In genomic region chr7:116503879-116504817, GRCm38 (mm10) we compare ENCODE assay signal across 8 mouse cellular contexts. TPM values are rescaled to one million over a fixed set of nuclear protein-coding genes. Genes with fewer than 3 reads are reported as not detected.
DNase-seq lines count a peak whose midpoint lies in the region; ATAC-seq and TF ChIP-seq lines count a peak whose summit lies in the region.

Nucb2 (plus strand) TSS chr7:116504369.

- H3K27me3 ChIP-seq in embryonic facial prominence, embryonic 15.5 days: no peaks in the 10 kb centered on the region
- no peaks in the 10 kb centered on the region for H3K27me3 ChIP-seq in limb, embryonic 14.5 days (ENCODE audit: control insufficient read depth, insufficient read depth, low read length)
- H3K27me3 ChIP-seq in midbrain, postnatal 0 days (ENCODE audit: insufficient read depth, low read length): no peaks in the 10 kb centered on the region

- H3K27ac ChIP-seq in bone marrow, adult 2 months (ENCODE audit: control insufficient read depth, insufficient read depth, low read depth, low read length, poor library complexity): peak within 1 kb of the TSS; percentile 86
- peak within 1 kb of the TSS; percentile 82 for H3K27ac ChIP-seq in embryonic facial prominence, embryonic 15.5 days (replicated peaks)
- H3K27ac ChIP-seq in limb, embryonic 14.5 days (replicated peaks; ENCODE audit: low read depth, low read length): no peak within 1 kb of the TSS
- peak within 1 kb of the TSS; percentile 82 for H3K27ac ChIP-seq in midbrain, postnatal 0 days (ENCODE audit: low read depth, low read length)

- peak within 1 kb of the TSS; percentile 85 for H3K9ac ChIP-seq in embryonic facial prominence, embryonic 15.5 days
- peak within 1 kb of the TSS; percentile 74 for H3K9ac ChIP-seq in limb, embryonic 14.5 days (ENCODE audit: low read depth, low read length, severe bottlenecking)
- H3K9ac ChIP-seq in midbrain, postnatal 0 days (replicated peaks; ENCODE audit: low read length, poor library complexity, severe bottlenecking): peak within 1 kb of the TSS; percentile 86

- TF ChIP-seq CTCF in bone marrow, adult 2 months (IDR thresholded peaks at IDR 0.05; ENCODE audit: control insufficient read depth, insufficient read depth, low read length): no peak
- peak; percentile 63 for TF ChIP-seq CTCF in midbrain, postnatal 0 days (IDR thresholded peaks at IDR 0.05)

- H3K4me3 ChIP-seq in bone marrow, adult 2 months (replicated peaks; ENCODE audit: control insufficient read depth, low read depth, low read length): peak within 1 kb of the TSS; percentile 74
- H3K4me3 ChIP-seq in embryonic facial prominence, embryonic 15.5 days (replicated peaks): peak within 1 kb of the TSS; percentile 83
- H3K4me3 ChIP-seq in limb, embryonic 14.5 days (replicated peaks; ENCODE audit: low read length): peak within 1 kb of the TSS; percentile 69
- H3K4me3 ChIP-seq in midbrain, postnatal 0 days (ENCODE audit: low read depth, low read length): peak within 1 kb of the TSS; percentile 84

- no peaks in the 10 kb centered on the region for H3K36me3 ChIP-seq in embryonic facial prominence, embryonic 15.5 days
- no peaks in the 10 kb centered on the region for H3K36me3 ChIP-seq in limb, embryonic 14.5 days (ENCODE audit: control insufficient read depth, insufficient read depth, low read length)
- H3K36me3 ChIP-seq in midbrain, postnatal 0 days (ENCODE audit: insufficient read depth, low read length): no peaks in the 10 kb centered on the region

- peak; percentile 71; the same call in 1 of the 2 replicates for TF ChIP-seq POLR2A in bone marrow, adult 2 months (IDR thresholded peaks at IDR 0.05; ENCODE audit: borderline replicate concordance, control insufficient read depth, low read depth, low read length)
- TF ChIP-seq POLR2A in limb, embryonic 14.5 days (IDR thresholded peaks at IDR 0.05; ENCODE audit: borderline replicate concordance, extremely low read depth, insufficient read depth, insufficient read length): peak; percentile 44; the same call in 1 of the 2 replicates

- peak; percentile 96 for DNase-seq in 3T3-L1 (ENCODE audit: low read depth, low spot score)
- DNase-seq in heart, adult 8-10 months (ENCODE audit: low spot score): peak; percentile 99
- DNase-seq in kidney, adult 9 months: peak; percentile 100
- peak; percentile 99 for DNase-seq in limb, embryonic 14.5 days (ENCODE audit: low spot score)
- DNase-seq in midbrain, postnatal 0 days (ENCODE audit: low spot score): peak; percentile 99
- DNase-seq in spleen, postnatal 14 days (ENCODE audit: low spot score in 2 of 2): peak; percentile 83 to 89

- H3K9me3 ChIP-seq in embryonic facial prominence, embryonic 15.5 days (replicated peaks): no peaks in the 10 kb centered on the region
- no peaks in the 10 kb centered on the region for H3K9me3 ChIP-seq in limb, embryonic 14.5 days (ENCODE audit: control insufficient read depth, low read length)
- no peaks in the 10 kb centered on the region for H3K9me3 ChIP-seq in midbrain, postnatal 0 days (ENCODE audit: low read length)

- H3K4me1 ChIP-seq in bone marrow, adult 2 months (ENCODE audit: control insufficient read depth, insufficient read depth, low read length): no peaks in the 10 kb centered on the region; the same call in none of the 2 replicates
- peaks cover 6% of the 10 kb centered on the region; the same call in 1 of the 2 replicates for H3K4me1 ChIP-seq in embryonic facial prominence, embryonic 15.5 days
- no peaks in the 10 kb centered on the region for H3K4me1 ChIP-seq in limb, embryonic 14.5 days (ENCODE audit: control insufficient read depth, insufficient read depth, low read length)
- H3K4me1 ChIP-seq in midbrain, postnatal 0 days (ENCODE audit: insufficient read depth, low read length): no peaks in the 10 kb centered on the region

- H3K4me2 ChIP-seq in embryonic facial prominence, embryonic 15.5 days (replicated peaks): peak within 1 kb of the TSS; percentile 88
- peak within 1 kb of the TSS; percentile 76 for H3K4me2 ChIP-seq in limb, embryonic 14.5 days (replicated peaks; ENCODE audit: low read depth, low read length, severe bottlenecking)
- peak within 1 kb of the TSS; percentile 79 for H3K4me2 ChIP-seq in midbrain, postnatal 0 days (ENCODE audit: low read depth, low read length, poor library complexity, severe bottlenecking)

- peak; percentile 100 for ATAC-seq in embryonic facial prominence, embryonic 15.5 days (ENCODE audit: insufficient number of reproducible peaks, low FRiP score, low TSS enrichment, low read depth)
- ATAC-seq in limb, embryonic 14.5 days (ENCODE audit: low FRiP score, low read depth): peak; percentile 100
- peak; percentile 100 for ATAC-seq in midbrain, postnatal 0 days (ENCODE audit: low FRiP score)

- under 1% methylated on average over 51 of the region's 51 CpGs for WGBS in bone marrow, adult 2 months
- WGBS in embryonic facial prominence, embryonic 15.5 days: under 1% methylated on average over 51 of the region's 51 CpGs
- 0% methylated on average over 50 of the region's 51 CpGs for WGBS in limb, embryonic 14.5 days
- under 1% methylated on average over 51 of the region's 51 CpGs for WGBS in midbrain, postnatal 0 days

RNA-seq across cellular contexts. Expression of gene Nucb2, which starts in this region (rescaled TPM):
- polyA plus RNA-seq in bone marrow, adult 2 months (2011; ENCODE audit: insufficient read depth, insufficient read length, low replicate concordance, missing spikeins): 6.5 and 23.0 TPM in 2 replicates
- polyA plus RNA-seq in embryonic facial prominence, embryonic 15.5 days (2015; fragmentation: Nextera tagmentation; extraction: Ambion mirVana): 31.1 and 34.7 TPM in 2 replicates
- 1 to 10 TPM; 5.1 to 7.9 (median 6.7) TPM for total RNA-seq in heart, adult 8-10 months (2022)
- polyA plus RNA-seq in limb, embryonic 14.5 days (2012; rRNA removed): 10.8 and 21.5 TPM in 2 replicates
- 27.5 and 29.7 TPM in 2 replicates for polyA plus RNA-seq in limb, embryonic 14.5 days (2014; fragmentation: Nextera tagmentation; extraction: Ambion mirVana)
- total RNA-seq in midbrain, postnatal 0 days (2014; rRNA removed): 14.5 and 43.2 TPM in 2 replicates
- polyA plus RNA-seq in midbrain, postnatal 0 days (2015; fragmentation: Nextera tagmentation; extraction: Ambion mirVana): 43.3 and 50.4 TPM in 2 replicates
